Mouse (Mus musculus) cerebellum, adult 11 months (tissue): ENCODE data around the gene Smoc1.

Source experiments
- DNase-seq: peaks from one replicate; pipeline ENCODE4 v3.0.0; 2022

Gene Smoc1

GRCm38 (mm10) chr12:81138217-81138616 is 111.6 kb downstream of the Smoc1 start:
- DNase-seq, result no peak

GRCm38 (mm10) chr12:81139463-81139862 is 112.9 kb downstream of the Smoc1 start:
- no peak for DNase-seq

GRCm38 (mm10) chr12:81140594-81141328 is 114.2 kb downstream of the Smoc1 start:
- no peak for DNase-seq

GRCm38 (mm10) chr12:81141329-81141711 is 114.7 kb downstream of the Smoc1 start:
- DNase-seq, result no peak

GRCm38 (mm10) chr12:81142231-81142630 is 115.6 kb downstream of the Smoc1 start:
- no peak for DNase-seq

GRCm38 (mm10) chr12:81144201-81144600 is 117.6 kb downstream of the Smoc1 start:
- DNase-seq, result no peak

- no peak for DNase-seq
Observed at GRCm38 (mm10) chr12:81146417-81147180, 120.0 kb downstream of the Smoc1 start.

GRCm38 (mm10) chr12:81147956-81148355 is 121.3 kb downstream of the Smoc1 start:
- DNase-seq, result no peak

- DNase-seq, result no peak
Observed at GRCm38 (mm10) chr12:81150917-81151316, 124.3 kb downstream of the Smoc1 start.

- DNase-seq, result no peak
Observed at GRCm38 (mm10) chr12:81152082-81152481, 125.5 kb downstream of the Smoc1 start.

- DNase-seq, result no peak
Observed at GRCm38 (mm10) chr12:81155675-81156074, 129.1 kb downstream of the Smoc1 start.

- no peak for DNase-seq
Observed at GRCm38 (mm10) chr12:81156841-81157240, 130.2 kb downstream of the Smoc1 start.

- no peak for DNase-seq
Observed at GRCm38 (mm10) chr12:81159947-81160346, 133.3 kb downstream of the Smoc1 start.

GRCm38 (mm10) chr12:81160425-81160824 is 133.8 kb downstream of the Smoc1 start:
- no peak for DNase-seq

GRCm38 (mm10) chr12:81160831-81161230 is 134.2 kb downstream of the Smoc1 start:
- no peak for DNase-seq

GRCm38 (mm10) chr12:81161282-81161681 is 134.7 kb downstream of the Smoc1 start:
- DNase-seq, result no peak

- DNase-seq, result no peak
Observed at GRCm38 (mm10) chr12:81163131-81163530, 136.5 kb downstream of the Smoc1 start.

GRCm38 (mm10) chr12:81163566-81163965 is 137.0 kb downstream of the Smoc1 start:
- DNase-seq, result no peak

GRCm38 (mm10) chr12:81166092-81166491 is 139.5 kb downstream of the Smoc1 start:
- DNase-seq, result no peak

GRCm38 (mm10) chr12:81166615-81167014 is 140.0 kb downstream of the Smoc1 start:
- no peak for DNase-seq

- no peak for DNase-seq
Observed at GRCm38 (mm10) chr12:81167142-81167541, 140.5 kb downstream of the Smoc1 start.

- no peak for DNase-seq
Observed at GRCm38 (mm10) chr12:81168031-81168430, 141.4 kb downstream of the Smoc1 start.

- no peak for DNase-seq
Observed at GRCm38 (mm10) chr12:81168494-81168893, 141.9 kb downstream of the Smoc1 start.

GRCm38 (mm10) chr12:81170076-81170475 is 143.5 kb downstream of the Smoc1 start:
- no peak for DNase-seq
